Mouse (Mus musculus) thymus, postnatal 0 days (tissue): Measurements from ENCODE around the gene Limd2. TPM values are rescaled to one million over a fixed set of nuclear protein-coding genes. Genes with fewer than 3 reads are reported as not detected.

ENCODE experiments used
- DNase-seq: peaks from one replicate; pipeline ENCODE4 v3.0.0-alpha.2; 2015; ENCODE audit warnings: low spot score
- polyA plus RNA-seq: library from polyadenylated mRNA; unstranded; fragments of >200 nt; fragmentation: Nextera tagmentation; extraction: Ambion mirVana; gene quantifications from 2 replicates; pipeline ENCODE4 v1.2.1, GENCODE M21; 2015

Limd2 gene
- polyA plus RNA-seq, 1 experiment from 2014 or later, result 1,023 TPM

DNA sequence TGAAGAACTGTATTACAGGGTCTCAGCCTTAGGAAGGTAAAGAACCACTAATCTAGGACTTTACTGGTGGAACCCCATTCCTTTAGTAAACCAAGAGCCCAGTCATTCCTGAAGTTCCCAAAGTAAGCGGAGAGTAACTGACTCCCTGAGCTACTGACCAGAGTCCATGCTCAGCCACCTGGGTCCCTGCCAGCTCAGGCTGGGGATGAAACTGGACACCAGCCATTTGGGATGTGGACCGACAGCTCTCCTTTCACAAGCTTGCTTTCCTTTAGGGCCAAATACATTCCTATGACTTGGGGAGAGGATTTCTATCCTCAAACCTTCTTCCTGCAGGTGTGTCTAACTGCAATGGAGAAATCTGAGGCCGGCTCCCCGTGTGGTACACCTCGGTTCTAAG lies 13.7 kb upstream of the Limd2 start:
- no peak for DNase-seq

DNA sequence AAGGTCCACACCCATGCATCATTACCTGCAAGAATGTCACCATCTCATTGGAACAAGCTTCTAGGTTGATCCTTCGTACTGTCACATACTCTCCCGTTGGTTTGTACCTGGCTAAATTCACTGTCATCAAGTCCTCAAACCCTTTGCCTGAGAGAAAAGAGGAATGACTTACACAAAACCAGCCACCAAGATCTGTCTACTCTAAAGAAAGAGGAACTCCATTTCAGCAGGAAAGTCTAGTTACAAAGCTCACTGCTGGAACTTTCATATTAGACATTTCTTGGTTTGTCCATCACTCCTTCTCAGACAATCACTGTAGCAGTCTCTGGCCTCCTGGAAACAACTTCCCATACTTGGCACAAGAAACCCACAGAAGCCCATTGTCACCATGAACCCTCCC lies 12.6 kb upstream of the Limd2 start:
- DNase-seq, result no peak

DNA sequence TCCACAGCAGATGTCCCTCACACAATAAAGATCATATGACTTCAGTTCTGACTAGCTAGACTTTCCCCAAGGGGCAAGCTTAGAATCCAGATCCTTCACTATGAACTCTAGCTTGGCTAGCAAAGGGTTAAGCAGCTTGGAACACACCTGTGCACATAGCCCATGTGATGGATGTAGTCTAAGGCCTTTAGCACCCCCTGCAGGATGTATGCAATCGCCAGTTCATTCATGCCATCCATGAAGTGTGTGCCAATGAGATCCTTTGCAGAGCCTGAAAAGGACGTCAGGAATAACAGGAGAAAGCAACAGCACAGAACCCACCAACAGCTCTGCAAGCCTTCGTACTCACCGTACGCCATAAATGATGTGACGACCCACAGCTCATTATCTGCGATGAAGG lies 10.1 kb upstream of the Limd2 start:
- DNase-seq, result peak; percentile 85

DNA sequence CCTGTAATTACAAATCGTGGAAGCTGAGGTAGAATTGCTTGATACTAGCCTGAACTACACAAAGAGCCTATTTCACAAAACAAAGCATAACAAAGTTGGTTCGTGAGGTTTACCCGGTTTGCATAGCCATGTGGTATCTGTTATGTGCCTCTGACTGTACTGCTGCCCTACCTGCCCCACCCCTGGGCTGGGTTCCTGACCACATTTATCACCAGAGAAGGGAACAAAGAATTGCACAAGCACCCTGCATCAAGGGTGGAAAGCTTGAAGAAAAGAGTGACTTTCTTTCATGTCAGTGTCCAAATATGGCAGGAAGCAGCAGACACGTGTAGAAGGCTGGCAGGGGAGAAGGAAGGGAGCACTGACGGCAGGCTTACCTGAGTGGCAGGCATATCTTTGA lies 6.8 kb upstream of the Limd2 start:
- DNase-seq, result peak; percentile 70

DNA sequence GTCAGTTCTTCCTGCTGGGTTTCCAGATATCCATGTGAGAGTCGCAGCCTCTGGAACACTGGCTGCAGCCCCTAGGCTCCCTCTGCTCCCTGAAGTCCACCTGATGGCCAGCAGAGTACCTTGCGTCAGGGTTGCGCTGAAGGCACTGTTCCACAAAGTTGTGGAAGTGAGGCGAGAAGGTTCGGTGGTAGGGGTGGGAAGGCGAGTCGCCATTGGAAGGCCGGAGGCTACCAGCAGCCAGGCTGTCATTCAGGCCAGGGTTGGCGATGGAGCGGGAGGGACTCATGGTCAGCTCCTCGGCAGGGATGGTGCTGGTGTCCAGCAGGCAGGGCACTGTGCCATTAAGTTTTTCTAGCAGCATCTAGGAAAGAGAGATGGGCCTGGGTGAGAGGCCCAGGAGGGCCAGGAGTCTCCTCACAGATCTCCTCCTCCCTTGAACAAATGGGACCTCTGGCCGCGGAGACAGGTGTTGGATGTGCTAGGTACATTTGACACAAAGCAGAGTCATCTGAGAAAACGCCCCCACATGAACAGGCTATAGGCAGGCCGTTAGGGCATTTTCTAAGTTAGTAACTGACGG lies 4.0 kb upstream of the Limd2 start:
- no peak for DNase-seq

DNA sequence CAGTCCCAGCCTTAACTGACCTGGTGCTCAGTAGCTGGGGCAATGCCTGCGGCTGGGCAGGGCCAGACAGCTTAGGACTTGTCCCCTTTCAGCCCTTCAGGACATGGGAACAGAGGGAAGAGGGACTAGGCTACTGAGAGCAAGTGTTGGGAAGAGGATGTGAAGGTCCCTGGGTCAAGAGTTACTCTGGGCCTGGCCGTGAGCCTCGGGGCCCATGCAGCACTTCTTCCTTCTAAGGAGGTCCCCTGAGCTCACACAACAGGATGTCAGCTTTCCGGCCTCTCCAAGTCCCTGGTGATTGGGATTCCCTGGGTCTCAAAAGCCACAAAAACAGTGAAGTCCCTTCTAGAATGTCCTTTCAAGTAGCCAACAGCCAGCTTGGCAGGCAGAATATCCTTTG lies 2.9 kb upstream of the Limd2 start:
- DNase-seq, result no peak

DNA sequence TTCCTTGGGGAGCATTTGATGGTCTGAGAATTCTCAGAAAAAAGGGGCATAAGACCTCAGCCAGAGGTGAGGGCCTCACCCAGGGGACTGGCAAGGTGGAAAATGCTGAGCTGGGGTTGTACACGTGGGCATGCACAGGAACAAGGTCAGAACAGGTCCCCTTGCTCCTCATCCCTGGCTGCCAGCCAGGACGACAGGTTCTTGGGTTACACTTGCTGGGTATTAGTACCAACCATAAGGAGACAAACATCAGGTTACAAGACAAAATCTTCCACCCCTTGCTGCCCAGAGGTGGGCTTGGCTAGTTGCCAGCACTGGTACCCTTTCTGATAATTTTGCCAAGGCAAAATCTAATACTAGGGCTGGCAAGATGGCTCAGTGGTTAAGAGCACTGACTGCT lies 1.6 kb upstream of the Limd2 start:
- no peak for DNase-seq

DNA sequence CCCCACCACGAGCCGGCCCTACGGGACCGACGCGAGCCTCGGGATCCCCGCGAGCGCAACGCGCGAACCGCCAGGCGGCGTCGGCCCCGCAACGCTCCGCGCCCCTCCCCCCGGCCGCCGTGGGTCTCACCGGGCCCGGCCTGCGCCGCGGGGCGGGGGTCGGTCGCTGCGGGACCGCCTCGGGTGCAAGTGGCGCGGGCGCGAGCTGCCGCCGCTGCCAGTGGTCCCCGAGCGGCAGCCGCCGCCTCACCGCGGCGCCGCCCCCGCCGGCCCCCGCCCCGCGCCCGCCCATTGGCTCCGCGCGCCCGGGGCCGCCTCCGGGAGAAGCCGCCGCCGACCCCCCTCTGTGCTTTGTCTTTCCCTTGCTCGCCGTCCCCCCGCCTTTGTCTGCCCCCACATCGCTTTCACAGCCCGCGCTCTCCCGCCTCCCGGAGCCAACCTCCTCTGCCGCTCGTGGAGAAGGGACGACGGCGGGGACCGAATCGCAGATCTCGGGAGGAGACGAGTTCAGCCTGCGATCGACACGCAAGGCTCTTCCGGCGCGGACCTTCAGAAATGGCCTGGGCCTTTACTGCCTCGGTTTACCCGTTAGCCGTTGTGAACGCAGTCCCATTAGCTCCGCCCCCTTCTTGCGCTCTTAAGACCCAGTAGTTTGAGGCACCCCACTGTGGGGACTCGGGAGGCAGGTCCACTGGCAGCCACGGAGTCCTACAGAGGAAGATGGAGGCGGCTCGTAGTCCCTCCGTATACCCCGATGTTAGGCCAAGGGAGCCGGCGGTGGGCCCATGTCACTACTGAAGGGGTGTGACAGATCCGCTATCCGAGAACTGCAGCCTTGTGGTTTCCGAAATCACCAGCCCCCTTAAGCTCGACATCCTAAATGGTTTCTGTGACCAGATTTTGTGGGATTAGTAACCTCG lies 479 bp downstream of the Limd2 start:
- DNase-seq, result peak; percentile 87

DNA sequence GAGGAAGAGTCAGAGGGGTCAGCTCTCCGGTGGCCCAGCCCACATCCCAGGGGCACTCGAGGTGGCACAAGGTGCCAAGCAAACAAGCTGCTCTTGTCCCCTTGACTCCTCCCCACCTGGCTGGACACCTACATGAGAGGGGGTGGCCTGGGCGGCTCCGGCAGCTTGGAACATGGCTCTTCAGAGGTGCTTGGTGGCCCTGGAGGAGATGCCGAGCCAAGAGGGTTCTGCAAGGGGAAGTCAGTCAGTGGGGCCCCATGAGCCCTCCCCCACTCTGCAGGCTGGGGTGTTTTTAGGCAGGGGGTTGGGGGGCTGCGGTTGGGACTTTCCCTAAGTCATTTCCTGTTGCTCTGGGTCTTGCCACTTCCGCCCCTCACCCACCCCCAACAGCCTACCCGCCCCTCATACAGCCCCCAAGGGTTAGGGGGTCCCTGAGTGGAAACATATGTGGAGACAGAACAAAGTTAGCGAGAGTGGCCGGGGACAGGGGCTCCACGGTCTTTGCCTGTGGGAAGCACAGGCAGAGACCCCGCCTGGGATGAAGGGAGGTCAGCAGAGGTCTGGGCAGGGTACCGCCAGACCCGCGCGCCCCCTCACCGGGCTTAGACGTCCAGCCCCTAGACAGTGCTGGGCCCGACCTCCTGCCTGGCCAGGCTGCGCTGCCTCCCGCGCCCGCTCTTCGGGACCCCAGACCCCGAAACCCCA lies 1.3 kb downstream of the Limd2 start:
- DNase-seq, result peak; percentile 97

DNA sequence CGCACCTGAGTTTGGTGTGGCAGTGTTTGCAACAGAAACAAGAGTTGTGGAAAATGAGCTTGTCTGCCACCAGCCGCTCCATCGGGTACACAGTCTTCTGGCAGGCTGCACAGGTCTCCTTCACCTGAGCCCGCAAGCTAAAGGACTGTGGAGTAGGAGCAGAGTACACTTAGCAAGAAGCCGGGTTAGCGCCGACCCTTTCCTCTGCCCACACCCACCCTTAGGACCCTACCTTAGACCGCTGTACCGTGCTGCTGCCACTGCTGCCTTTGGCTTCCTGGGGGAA lies 1.8 kb downstream of the Limd2 start:
- DNase-seq, result no peak

DNA sequence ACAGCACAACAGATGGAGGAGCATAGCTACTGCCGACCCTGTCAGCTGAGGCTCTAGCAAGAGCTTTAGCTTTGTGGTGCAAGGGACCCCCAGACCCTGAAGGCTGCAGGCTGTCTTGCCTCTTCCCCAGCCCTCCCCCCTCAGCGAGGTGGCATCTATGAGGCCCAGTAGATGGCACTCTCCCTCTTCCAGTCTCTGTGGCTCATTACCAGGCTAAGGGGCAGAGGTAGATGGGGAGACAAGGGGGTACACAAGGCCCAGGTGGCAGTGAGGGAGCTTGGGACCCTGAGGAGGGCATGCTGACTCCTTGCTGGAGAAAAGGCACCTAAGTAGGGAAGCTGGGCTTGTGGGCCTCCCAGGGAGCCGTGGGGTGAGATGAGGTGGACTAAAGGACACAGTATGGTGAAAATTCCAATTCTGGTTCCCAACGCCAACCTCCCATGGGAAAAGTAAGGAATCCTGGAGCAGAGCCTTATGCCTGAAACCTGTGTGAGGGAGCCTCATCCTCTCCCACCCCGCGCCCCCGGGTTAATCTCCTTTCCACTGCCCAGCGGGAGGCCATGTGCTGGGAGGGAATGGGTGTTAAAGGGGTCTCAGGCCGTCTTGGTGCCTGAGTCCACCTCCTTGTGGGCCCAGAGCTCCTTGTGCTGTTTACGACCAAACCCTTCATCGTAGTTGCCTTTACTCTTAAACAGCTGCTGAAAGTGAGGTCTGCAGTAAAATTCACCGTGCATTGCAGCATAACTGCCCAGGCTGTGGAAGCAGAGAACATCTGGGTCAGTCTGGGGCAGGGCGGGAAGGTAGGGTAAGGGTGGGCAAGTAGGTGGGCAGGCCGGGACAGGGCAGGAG lies 2.4 kb downstream of the Limd2 start:
- peak; percentile 83 for DNase-seq

DNA sequence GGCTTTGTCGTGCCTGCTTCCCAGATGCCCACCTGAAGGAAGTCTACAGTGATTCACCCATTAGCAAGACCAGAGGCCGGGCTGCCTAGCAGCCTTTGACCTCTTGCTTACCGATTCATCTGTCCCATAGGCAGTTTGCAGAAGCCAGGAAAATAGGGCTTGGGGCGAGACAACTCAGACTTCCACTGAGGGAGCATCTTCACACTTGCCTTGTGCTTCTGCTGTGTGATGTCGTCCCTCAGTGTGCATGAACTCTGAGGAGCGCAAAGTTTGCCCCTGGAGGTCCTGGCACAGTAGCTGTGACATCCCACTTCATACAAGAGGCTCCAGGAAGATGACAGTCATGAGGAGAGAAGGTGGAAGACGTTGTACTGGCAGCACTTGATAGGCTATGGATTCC lies 3.5 kb downstream of the Limd2 start:
- no peak for DNase-seq

DNA sequence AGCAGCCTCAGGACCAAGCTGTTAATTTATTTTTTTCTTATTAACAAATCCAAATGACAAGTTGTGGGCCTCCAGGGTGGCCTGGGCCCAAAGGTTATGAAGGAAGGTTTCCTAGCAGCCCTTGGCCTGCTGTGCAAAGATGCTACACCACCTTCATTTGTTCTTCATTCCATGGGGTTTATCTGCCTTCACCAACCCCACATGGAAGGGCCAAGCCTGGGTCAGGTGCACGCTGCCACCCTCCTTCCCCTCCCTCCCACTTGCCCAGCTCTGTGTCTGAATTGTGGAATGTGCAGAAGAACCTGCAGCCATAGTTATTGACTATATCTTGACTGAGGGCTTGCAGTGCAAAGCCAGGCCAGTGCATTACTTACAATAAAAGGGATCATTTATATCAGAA lies 4.4 kb downstream of the Limd2 start:
- DNase-seq, result no peak

DNA sequence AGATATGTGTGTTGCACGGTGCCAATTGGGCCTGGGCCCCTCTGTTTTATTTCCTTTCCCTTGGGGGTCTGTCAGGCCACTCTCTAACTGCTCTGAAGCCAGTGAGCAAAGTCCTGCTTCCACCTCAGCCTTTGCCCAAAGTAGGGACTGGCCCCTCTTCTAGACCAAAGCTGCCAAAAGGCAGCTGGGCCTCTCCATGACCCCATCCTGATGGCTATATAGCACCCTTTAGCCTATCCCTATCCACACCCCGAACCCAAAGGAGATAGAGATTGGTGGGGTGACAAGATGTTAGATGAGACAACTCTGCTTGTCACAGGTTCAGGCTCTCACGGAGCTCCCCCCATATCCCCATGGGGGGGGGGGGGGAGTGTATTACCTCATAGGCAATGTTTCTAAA lies 4.9 kb downstream of the Limd2 start:
- DNase-seq, result no peak

DNA sequence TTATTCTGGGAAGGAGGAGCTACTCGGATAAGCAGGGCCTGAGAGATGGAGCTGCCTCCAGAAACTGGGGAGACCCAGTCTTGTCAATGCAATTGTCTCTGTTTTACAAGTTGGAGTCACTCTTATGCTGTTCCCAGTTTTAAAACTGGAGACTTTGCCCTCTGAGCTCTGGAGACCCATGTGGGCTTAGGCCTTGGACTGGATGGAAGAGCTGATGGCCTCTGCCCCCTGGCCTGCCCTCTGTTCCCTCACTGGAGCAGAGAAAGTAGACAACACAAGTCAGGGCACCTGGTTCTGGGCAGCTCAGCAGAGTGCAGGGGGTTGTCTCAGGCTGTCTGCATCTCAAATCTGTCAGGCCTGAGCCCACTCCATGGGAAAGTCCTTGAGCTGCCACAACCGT lies 5.9 kb downstream of the Limd2 start:
- no peak for DNase-seq

DNA sequence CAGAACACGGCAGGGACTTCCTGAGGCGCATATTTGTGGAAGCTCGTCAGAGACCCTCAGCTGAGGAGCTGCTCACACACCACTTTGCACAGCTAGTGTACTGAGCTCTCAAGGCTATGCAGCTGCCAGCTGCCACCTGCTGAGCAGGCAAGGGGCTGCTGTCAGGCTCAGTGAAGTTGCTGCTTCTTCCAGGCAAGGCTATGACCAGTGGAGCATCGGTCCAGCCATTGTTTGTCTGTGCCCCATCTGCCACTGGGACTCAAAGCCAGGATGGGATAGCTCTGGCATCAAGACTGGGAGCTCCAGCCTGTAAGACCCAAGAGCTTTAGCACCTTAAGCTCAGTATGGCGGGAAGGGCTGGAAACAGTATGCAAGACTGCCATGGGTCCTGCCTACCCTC lies 6.6 kb downstream of the Limd2 start:
- DNase-seq, result peak; percentile 34

DNA sequence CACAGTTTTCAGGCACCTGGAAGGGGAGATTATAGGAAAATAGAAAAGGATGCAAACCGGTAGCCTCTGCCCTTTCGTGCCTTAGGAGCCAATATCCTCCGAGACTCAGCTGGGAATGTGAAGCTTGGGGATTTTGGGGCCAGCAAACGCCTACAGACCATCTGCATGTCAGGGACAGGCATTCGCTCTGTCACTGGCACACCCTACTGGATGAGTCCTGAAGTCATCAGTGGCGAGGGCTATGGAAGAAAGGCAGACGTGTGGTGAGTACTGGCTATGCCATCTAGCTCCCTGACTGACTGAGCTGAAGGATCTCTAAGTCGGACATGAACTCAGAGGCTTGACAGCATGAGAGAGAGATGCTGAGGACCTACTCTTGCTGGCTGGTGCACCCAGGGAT lies 8.5 kb downstream of the Limd2 start:
- no peak for DNase-seq

DNA sequence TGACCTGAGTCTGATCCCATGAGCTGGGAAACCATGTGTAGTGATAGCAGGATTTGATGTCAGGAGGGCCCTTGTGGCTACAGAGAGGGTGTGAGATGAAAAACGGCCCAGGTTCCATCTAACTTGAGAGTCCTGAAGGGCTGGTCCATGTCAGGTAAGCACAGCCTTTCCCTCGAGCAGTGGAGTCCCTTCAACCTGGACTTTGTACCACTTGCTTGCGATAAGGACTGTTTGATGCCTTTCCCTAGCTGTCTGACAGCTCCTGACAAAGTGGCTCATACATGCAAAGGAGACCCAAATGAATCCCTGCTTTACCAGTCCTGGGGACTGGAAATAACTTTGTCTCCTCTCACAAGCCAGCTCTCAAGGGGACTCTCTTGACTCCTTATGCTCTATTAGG lies 9.4 kb downstream of the Limd2 start:
- no peak for DNase-seq

DNA sequence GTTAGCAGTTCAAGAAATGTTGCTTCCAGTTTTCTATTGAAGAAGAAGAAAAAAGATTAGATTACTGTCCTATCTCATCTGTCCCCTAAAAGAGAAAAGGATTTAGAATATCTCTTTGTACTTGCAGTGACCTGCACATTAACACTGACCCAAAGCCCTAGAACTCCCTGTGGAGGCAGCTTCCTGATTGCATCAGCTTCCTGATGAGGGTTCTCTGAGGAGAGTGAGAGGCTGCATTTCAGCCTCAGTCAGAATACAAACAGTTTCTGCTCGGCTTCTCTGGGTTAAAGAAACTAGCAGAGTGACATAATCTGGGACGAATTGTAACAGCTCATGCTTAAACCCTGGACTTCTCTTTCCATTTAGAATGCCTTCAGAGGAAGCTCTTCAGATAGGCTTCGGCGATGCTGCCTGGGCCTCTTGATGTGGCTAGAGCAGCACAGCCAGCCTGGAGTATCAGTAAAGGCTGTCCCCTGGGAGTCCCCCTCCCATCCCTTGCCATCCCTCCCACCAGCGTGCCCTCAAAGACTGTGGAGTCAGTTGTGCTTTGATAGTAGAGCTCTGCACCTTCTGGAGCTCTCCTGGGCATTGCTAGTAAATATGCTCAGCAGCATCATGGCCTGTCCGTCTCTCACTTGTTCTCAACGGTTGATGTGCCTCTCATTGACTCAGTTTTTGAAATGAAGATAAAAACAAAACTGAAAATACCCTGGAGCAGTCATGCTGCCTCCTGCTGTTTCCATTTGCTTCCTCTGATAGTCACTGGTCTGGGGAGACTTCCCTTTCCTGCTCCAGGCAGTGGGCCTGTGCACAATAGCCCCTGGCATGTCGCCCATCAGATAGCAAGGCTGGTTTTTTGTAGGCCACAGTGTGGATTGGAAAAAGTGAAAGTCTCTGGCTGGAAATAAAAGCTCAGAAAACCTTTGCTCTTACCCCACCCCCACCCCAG lies 25.8 kb downstream of the Limd2 start:
- DNase-seq, result peak; percentile 14

DNA sequence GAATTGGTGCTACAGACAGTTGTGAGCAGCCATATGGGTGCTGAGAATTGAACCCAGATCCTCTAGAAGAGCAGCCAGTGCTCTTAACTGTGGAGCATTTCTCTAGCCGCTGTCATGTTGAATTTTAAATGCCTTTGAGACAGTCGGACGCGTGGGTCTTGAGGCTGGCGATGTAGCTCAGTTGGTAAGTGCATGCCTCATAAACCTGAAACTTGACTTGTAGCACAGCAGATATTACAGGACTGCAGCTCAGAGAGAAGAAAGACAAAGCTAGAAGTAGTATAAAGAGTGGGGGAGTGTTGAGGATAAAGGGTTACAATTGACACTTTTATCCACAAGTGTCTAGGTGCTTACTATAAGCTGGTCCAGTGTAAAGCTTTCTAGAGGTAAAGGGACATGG lies 28.1 kb downstream of the Limd2 start:
- no peak for DNase-seq

DNA sequence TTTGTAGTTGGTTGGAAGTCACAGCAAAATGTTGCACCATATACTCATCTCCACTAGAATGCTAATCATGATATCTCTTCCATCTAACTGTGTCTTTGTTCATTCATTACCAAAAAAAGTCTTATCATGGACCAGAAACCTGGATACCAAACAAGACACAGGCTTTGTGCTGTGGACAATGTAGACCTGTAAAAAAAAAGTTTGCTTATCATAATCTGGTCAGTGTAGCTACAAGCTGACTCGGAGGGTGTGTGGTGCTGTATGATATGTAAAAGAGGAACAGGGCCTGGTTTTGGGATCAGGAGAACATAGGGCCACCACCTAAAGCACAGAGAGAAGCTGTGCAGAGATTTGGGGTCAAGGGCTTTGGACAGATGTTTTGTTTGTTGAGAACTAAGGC lies 31.2 kb downstream of the Limd2 start:
- no peak for DNase-seq
